Mouse (Mus musculus) midbrain, embryonic 10.5 days (tissue): ENCODE data around the gene Prkar2b. TPM values are rescaled to one million over a fixed set of nuclear protein-coding genes. Genes with fewer than 3 reads are reported as not detected.
"Not testable (repeated sequence)": the region's sequence is repeated elsewhere in the genome, so short reads cannot be mapped to it uniquely, and the experiment has no call there.

Experiments used
- DNase-seq: peaks from one replicate; pipeline ENCODE4 v3.0.0-alpha.2; 2017; ENCODE audit warnings: low spot score
- H3K27ac ChIP-seq: fragments of 300-500 bp; sonication (generic); replicated peaks from 2 replicates; pipeline ENCODE4 v1.5.1; 2016; ENCODE audit warnings: mild to moderate bottlenecking
- H3K27me3 ChIP-seq: fragments of 300-500 bp; sonication (generic); 2 replicates; pipeline ENCODE4 v1.6.1; 2016; ENCODE audit warnings: low read depth, mild to moderate bottlenecking; ENCODE audit not compliant: poor library complexity, severe bottlenecking
- H3K36me3 ChIP-seq: fragments of 300-500 bp; sonication (generic); 2 replicates; pipeline ENCODE4 v1.6.1; 2016; ENCODE audit warnings: mild to moderate bottlenecking, moderate library complexity
- H3K4me1 ChIP-seq: fragments of 300-500 bp; sonication (generic); 2 replicates; pipeline ENCODE4 v1.6.1; 2016
- H3K4me3 ChIP-seq: fragments of 300-500 bp; sonication (generic); 2 replicates; pipeline ENCODE4 v1.5.1; 2016; ENCODE audit warnings: mild to moderate bottlenecking, moderate library complexity
- H3K9me3 ChIP-seq: fragments of 300-500 bp; sonication (generic); replicated peaks from 2 replicates; pipeline ENCODE4 v1.6.1; 2016; ENCODE audit warnings: mild to moderate bottlenecking
- WGBS: fragments of 180-500 bp; shearing (Covaris S2); methylation state at CpG from one replicate; pipeline ENCODE4 v1.1.7; 2016; 5-methylcytosine and 5-hydroxymethylcytosine counted together
- polyA plus RNA-seq: library from polyadenylated mRNA; unstranded; fragments of >200 nt; fragmentation: Nextera tagmentation; extraction: Ambion mirVana; gene quantifications from 2 replicates; pipeline ENCODE4 v1.2.1, GENCODE M21; 2016

The Prkar2b gene
- polyA plus RNA-seq, 1 experiment from 2014 or later, result 36.6 TPM

DNA sequence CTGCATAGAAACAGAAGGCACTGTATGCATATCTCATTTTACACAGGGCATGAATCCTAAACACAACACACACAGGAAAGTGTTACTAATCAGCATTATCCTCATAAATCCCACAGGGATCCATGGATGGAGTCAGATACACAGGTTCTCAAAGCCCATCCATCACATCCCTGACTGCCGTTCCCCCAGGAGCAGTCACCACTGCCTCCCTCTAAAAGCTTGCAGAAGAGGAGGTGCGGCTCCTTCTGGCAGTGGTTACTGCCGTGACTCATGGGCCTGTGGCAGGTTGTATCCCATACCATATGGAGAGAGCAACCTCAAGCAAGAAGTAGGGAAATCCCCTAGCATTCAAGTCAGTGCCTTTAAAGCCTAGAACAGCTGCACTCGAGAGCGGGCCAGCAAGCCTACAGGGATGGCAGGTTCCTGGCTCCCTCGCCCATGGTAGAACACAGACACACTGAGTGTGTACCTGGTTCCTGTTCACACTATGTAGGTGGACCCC lies 45.8 kb downstream of the Prkar2b start:
- no peak overlapping the region for H3K27ac ChIP-seq
- H3K27me3 ChIP-seq, result no peaks in the 10 kb centered on the region
- H3K4me1 ChIP-seq, result peaks cover 26% of the 10 kb centered on the region
- no peaks in the 10 kb centered on the region for H3K9me3 ChIP-seq
- DNase-seq, result no peak
- 77% methylated on average over 6 of the region's 6 CpGs for WGBS
- no peak overlapping the region for H3K4me3 ChIP-seq
- H3K36me3 ChIP-seq, result no peaks in the 10 kb centered on the region

- peaks cover 25% of the 10 kb centered on the region for H3K4me1 ChIP-seq
- WGBS, result 80% methylated on average over 7 of the region's 7 CpGs
- H3K36me3 ChIP-seq, result no peaks in the 10 kb centered on the region
- H3K27me3 ChIP-seq, result no peaks in the 10 kb centered on the region
- H3K27ac ChIP-seq, result no peak overlapping the region
- DNase-seq, result no peak
- H3K9me3 ChIP-seq, result no peaks in the 10 kb centered on the region
- H3K4me3 ChIP-seq, result no peak overlapping the region
These were observed 46.3 kb downstream of the Prkar2b start for GRCm38 (mm10) chr12:32014811-32015210.

GRCm38 (mm10) chr12:32012169-32012568 lies 48.9 kb downstream of the Prkar2b start:
- Histone ChIP-seq H3K9me3 (no peaks in the 10 kb centered on the region), H3K27me3 (no peaks in the 10 kb centered on the region), H3K4me1 (peaks cover 8% of the 10 kb centered on the region; the same call in 1 of the 2 replicates), H3K4me3 (no peak overlapping the region), H3K27ac (no peak overlapping the region), H3K36me3 (no peaks in the 10 kb centered on the region)
- DNase-seq, result no peak
- 79% methylated on average over 2 of the region's 2 CpGs for WGBS

DNA sequence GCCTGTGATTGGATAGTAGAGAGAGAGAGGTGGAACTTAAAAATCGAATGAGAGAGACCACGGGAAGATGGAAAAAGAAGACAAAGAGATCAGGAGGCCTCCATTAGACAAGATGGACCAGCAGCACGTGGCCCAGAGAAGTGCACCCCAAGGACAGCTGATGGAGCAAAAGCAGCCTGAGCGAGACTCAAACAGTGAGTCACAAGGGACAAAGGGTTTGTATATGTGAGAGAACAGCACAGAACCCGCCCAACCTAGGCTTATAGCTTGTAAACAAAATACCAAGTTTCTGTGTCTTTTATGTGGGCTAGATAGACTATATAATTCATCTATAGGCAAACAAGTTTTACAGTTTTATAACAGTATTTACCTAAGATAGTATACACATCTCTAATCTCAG lies 50.0 kb downstream of the Prkar2b start:
- Histone ChIP-seq H3K27me3 (no peaks in the 10 kb centered on the region), H3K4me3 (no peak overlapping the region), H3K4me1 (peaks cover 8% of the 10 kb centered on the region; the same call in 1 of the 2 replicates), H3K27ac (no peak overlapping the region), H3K36me3 (no peaks in the 10 kb centered on the region), H3K9me3 (no peaks in the 10 kb centered on the region)
- WGBS, result 94% methylated on average over 5 of the region's 5 CpGs
- DNase-seq, result no peak

DNA sequence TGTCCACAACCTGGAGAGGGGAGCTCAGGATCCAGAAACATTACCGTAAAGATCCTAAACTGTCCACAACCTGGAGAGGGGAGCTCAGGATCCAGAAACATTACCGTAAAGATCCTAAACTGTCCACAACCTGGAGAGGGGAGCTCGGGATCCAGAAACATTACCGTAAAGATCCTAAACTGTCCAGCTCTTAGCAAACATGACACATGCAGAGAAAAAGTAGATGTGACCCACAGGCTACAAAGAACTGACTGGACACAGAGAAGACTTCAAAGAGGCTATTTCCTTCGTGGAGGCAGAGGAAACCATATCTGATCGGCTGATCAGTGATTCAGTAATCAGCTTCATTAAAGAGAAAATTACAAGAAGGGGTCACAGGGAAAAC lies 51.1 kb downstream of the Prkar2b start:
- not testable (repeated sequence) for H3K4me1 ChIP-seq, DNase-seq, H3K36me3 ChIP-seq, H3K4me3 ChIP-seq, H3K27me3 ChIP-seq, H3K27ac ChIP-seq, H3K9me3 ChIP-seq
- 33% methylated on average over 6 of the region's 6 CpGs for WGBS

DNA sequence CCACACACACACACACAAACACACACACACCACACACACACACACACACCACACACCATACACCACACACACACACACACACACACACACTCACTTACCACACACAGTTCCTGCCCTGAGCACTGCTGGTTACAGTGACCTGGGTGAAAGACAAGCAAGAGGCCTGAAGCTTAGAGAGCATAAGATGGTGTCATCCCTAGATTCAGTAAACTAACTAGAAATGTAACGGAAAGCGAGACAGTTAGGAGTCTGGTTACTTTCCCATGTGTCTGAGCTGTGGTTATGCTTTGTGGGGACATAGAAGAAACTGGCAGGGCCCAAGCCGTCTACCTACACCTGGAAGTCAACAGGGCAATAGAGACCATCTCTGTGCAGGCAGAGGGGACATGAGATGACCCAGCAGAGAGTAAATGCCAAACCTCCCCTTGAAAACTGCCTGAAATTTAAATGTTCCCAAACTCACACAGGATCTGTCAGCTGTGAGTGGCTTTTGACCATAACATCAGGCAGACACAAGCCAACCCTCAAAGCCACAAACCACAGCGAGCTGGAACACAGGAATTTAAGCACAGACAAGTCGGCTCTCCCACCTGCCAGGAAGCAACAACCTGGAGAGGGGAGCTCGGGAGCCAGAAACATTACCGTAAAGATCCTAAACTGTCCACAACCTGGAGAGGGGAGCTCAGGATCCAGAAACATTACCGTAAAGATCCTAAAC lies 51.7 kb downstream of the Prkar2b start:
- Histone ChIP-seq H3K27me3 (no peaks in the 10 kb centered on the region), H3K27ac (no peak overlapping the region), H3K9me3 (peaks cover 7% of the 10 kb centered on the region; the same call in 1 of the 2 replicates), H3K4me1 (peaks cover 3% of the 10 kb centered on the region; the same call in 1 of the 2 replicates), H3K36me3 (no peaks in the 10 kb centered on the region), H3K4me3 (no peak overlapping the region)
- 22% methylated on average over 8 of the region's 8 CpGs for WGBS
- DNase-seq, result no peak

DNA sequence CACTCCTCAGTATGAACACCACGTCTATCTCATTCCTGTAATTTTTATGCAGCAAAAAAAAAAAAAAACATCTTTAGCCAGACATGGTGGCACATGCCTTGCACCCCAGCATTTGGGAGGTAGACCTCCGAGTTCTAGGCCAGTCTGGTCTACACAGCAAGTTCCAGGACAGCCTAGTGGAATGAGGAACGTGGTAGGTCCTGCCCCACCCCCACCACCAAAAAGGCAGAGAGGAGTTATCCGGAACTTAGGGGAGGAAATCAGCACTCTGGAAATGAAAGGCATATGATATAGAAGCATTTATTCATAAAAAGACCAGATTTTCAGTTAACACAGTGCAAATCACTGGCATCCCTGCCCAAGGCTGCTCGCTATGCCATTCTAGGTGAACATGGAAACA lies 52.4 kb downstream of the Prkar2b start:
- H3K27me3 ChIP-seq, result no peaks in the 10 kb centered on the region
- H3K4me3 ChIP-seq, result no peak overlapping the region
- no peak for DNase-seq

GRCm38 (mm10) chr12:32007646-32008045 lies 53.5 kb downstream of the Prkar2b start:
- peaks cover 8% of the 10 kb centered on the region; the same call in 1 of the 2 replicates for H3K9me3 ChIP-seq
- peaks cover 3% of the 10 kb centered on the region; the same call in 1 of the 2 replicates for H3K4me1 ChIP-seq
- DNase-seq, result no peak
- no peak overlapping the region for H3K27ac ChIP-seq
- no peaks in the 10 kb centered on the region for H3K27me3 ChIP-seq
- H3K4me3 ChIP-seq, result no peak overlapping the region
- WGBS, result 82% methylated on average over 4 of the region's 4 CpGs
- H3K36me3 ChIP-seq, result no peaks in the 10 kb centered on the region

More for the DNA sequence above, 52.4 kb downstream of the Prkar2b start:
- Histone ChIP-seq H3K36me3 (no peaks in the 10 kb centered on the region), H3K9me3 (peaks cover 8% of the 10 kb centered on the region; the same call in 1 of the 2 replicates), H3K27ac (no peak overlapping the region), H3K4me1 (peaks cover 3% of the 10 kb centered on the region; the same call in 1 of the 2 replicates)
- 84% methylated on average over 5 of the region's 5 CpGs for WGBS

DNA sequence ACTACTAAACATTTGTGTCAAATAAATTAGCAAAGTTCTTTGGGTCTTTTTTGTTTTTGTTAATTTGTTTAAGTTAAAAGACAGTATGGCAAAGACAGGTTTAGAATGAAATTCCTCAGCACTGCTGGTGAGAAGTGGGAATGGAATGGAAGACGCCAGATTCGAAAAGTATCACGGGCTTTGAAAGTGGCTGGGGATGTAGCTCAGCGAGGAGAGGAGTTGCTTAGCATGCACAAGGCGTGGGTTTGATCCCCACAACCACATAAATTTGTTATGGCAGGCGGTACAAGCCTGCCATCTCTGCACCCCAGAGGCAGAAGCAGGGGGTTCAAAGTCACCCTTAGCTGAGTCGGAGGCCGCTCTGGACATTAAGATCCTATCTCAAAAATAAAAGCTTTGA lies 54.1 kb downstream of the Prkar2b start:
- Histone ChIP-seq H3K4me1 (peaks cover 3% of the 10 kb centered on the region; the same call in 1 of the 2 replicates), H3K4me3 (no peak overlapping the region), H3K27ac (no peak overlapping the region), H3K9me3 (peaks cover 8% of the 10 kb centered on the region; the same call in 1 of the 2 replicates), H3K27me3 (no peaks in the 10 kb centered on the region), H3K36me3 (no peaks in the 10 kb centered on the region)
- DNase-seq, result no peak
- WGBS, result 95% methylated on average over 8 of the region's 8 CpGs

GRCm38 (mm10) chr12:32006391-32006929 lies 54.6 kb downstream of the Prkar2b start:
- Histone ChIP-seq H3K27ac (no peak overlapping the region), H3K27me3 (no peaks in the 10 kb centered on the region), H3K36me3 (no peaks in the 10 kb centered on the region), H3K9me3 (peaks cover 8% of the 10 kb centered on the region; the same call in 1 of the 2 replicates), H3K4me3 (no peak overlapping the region), H3K4me1 (peaks cover 3% of the 10 kb centered on the region; the same call in 1 of the 2 replicates)
- WGBS, result 87% methylated on average over 10 of the region's 10 CpGs
- no peak for DNase-seq

DNA sequence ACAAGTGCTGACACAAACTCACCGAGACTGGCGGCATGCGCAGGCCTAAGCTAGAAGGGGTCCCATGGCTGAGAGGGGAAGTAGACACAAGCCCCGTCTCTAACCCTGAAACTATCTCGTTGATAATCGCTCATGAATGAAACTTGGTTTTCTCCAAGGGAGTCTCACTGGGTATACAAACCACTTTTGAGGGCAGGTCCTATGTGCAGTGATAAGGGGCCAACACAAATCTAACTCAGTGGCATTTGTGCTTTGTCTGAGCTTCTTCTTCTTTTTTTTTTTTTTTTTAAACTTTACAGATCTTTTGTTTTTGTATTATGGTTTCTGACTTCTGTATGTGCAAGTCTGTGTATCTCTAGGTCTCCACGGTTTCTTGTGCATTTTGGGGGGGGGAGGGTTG lies 60.6 kb downstream of the Prkar2b start:
- no peak for DNase-seq
- Histone ChIP-seq H3K36me3 (no peaks in the 10 kb centered on the region), H3K27me3 (no peaks in the 10 kb centered on the region), H3K4me3 (no peak overlapping the region), H3K27ac (no peak overlapping the region), H3K4me1 (peaks cover 12% of the 10 kb centered on the region; the same call in 1 of the 2 replicates), H3K9me3 (peaks cover 8% of the 10 kb centered on the region; the same call in 1 of the 2 replicates)
- WGBS, result 82% methylated on average over 7 of the region's 7 CpGs

DNA sequence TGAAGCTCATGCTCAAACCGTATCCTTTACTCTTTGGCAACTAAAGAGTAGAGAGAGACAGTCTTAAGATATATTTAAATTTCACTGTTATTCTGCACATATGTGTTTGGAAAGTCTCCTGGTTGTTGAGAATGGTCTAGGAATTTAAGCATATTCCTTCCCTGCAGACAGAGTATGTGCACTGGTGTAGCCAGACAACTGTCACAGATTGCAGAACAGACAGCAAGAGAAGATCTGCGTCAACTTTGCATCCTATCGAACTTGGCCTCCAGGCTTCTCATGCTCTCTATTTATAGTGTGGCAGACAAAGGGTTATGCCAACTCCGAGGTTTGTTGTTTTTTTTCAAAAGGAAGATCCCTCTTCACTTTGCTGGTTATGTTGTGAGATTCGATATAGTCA lies 62.4 kb downstream of the Prkar2b start:
- DNase-seq, result no peak
- Histone ChIP-seq H3K9me3 (no peaks in the 10 kb centered on the region), H3K36me3 (no peaks in the 10 kb centered on the region), H3K27me3 (no peaks in the 10 kb centered on the region), H3K4me3 (no peak overlapping the region), H3K27ac (no peak overlapping the region), H3K4me1 (peaks cover 12% of the 10 kb centered on the region; the same call in 1 of the 2 replicates)
- 87% methylated on average over 5 of the region's 5 CpGs for WGBS

GRCm38 (mm10) chr12:31997328-31997878 lies 63.7 kb downstream of the Prkar2b start:
- Histone ChIP-seq H3K27me3 (no peaks in the 10 kb centered on the region), H3K36me3 (peaks cover 7% of the 10 kb centered on the region; the same call in 1 of the 2 replicates), H3K9me3 (no peaks in the 10 kb centered on the region), H3K4me1 (peaks cover 12% of the 10 kb centered on the region; the same call in 1 of the 2 replicates), H3K4me3 (no peak overlapping the region), H3K27ac (no peak overlapping the region)
- 94% methylated on average over 3 of the region's 3 CpGs for WGBS
- no peak for DNase-seq
